Mouse (Mus musculus) limb, embryonic 12.5 days (tissue): Measurements from ENCODE around the gene Sec63. TPM values are rescaled to one million over a fixed set of nuclear protein-coding genes. Genes with fewer than 3 reads are reported as not detected.

Experiments
- ATAC-seq: fragments of 200-750 bp; cut with Nextera tagmentation; 2 replicates; pipeline ENCODE4 v1.8.0; 2017; ENCODE audit warnings: low read depth, moderate TSS enrichment; ENCODE audit not compliant: insufficient number of reproducible peaks, insufficient read depth, low FRiP score, low TSS enrichment
- H3K27ac ChIP-seq: fragments of 300-500 bp; sonication (generic); 2 replicates; pipeline ENCODE4 v1.5.1; 2016; ENCODE audit warnings: mild to moderate bottlenecking, moderate library complexity
- H3K27me3 ChIP-seq: fragments of 300-500 bp; sonication (generic); 2 replicates; pipeline ENCODE4 v1.6.1; 2016; ENCODE audit warnings: mild to moderate bottlenecking, moderate library complexity
- H3K36me3 ChIP-seq: fragments of 300-500 bp; sonication (generic); 2 replicates; pipeline ENCODE4 v1.6.1; 2016; ENCODE audit warnings: mild to moderate bottlenecking, moderate library complexity
- H3K4me1 ChIP-seq: fragments of 300-500 bp; sonication (generic); replicated peaks from 2 replicates; pipeline ENCODE4 v1.6.1; 2016
- H3K4me2 ChIP-seq: fragments of 300-500 bp; sonication (generic); 2 replicates; pipeline ENCODE4 v1.6.1; 2016; ENCODE audit warnings: mild to moderate bottlenecking, moderate library complexity
- H3K4me3 ChIP-seq: fragments of 300-500 bp; sonication (generic); replicated peaks from 2 replicates; pipeline ENCODE4 v1.5.1; 2016; ENCODE audit warnings: mild to moderate bottlenecking
- H3K9ac ChIP-seq: fragments of 300-500 bp; sonication (generic); replicated peaks from 2 replicates; pipeline ENCODE4 v1.6.1; 2016; ENCODE audit warnings: mild to moderate bottlenecking, moderate library complexity
- H3K9me3 ChIP-seq: fragments of 300-500 bp; sonication (generic); 2 replicates; pipeline ENCODE4 v1.6.1; 2016; ENCODE audit warnings: mild to moderate bottlenecking, moderate library complexity
- WGBS: fragments of 180-500 bp; shearing (Covaris S2); methylation state at CpG from one replicate; pipeline ENCODE4 v1.1.7; 2016; 5-methylcytosine and 5-hydroxymethylcytosine counted together
- polyA plus RNA-seq: library from polyadenylated mRNA; unstranded; fragments of >200 nt; fragmentation: Nextera tagmentation; extraction: Ambion mirVana; gene quantifications from 2 replicates; pipeline ENCODE4 v1.2.1, GENCODE M21; 2016

Sec63 gene
- polyA plus RNA-seq, 1 experiment from 2014 or later: 28.6 TPM

DNA sequence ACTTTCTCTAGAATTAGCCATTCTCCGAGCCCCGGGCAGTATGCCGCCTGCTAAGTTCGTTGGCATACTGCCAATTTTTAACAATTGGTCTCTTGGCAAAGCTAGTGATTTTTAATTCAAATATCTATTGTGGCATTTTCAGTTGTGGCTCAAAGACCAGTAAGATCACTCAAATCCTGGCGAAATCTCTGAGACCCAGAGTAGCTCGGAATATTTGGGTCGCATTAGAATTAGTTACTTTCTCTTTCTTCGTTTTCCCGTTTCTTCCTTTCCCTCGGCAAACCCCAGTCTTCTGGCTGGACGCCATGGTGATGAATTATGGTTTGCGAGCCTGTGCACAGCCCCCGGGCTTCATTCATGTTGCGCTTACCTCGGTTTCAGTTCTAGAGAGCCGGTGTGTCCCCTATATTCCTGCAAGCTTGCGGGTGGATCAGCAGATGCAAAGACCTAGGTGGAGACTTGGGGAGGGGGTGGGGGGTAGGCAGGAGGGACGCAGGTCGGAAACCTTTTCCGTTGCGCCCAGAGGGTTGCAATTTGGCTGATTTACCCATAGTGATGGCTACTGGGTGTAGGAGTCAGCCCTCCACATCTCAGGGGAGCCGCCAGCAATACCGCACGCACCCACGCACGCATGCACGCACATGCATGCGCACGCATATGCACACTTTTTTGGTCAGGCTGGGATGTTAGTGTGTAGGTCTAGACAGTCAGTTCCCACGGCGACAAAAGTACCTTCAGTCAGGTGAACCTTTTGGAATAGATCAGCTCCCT lies 102.5 kb downstream of the Sec63 start:
- Histone ChIP-seq H3K9ac (0 out of 2 replicates have a peak overlapping the region, but pooled peaks have one; percentile 23), H3K4me1 (peaks cover 51% of the 10 kb centered on the region), H3K27ac (peak overlapping the region; percentile 80), H3K4me3 (peak overlapping the region; percentile 33), H3K4me2 (peak overlapping the region; percentile 59), H3K9me3 (no peaks in the 10 kb centered on the region), H3K27me3 (no peaks in the 10 kb centered on the region), H3K36me3 (no peaks in the 10 kb centered on the region)
- ATAC-seq: no peak; the same call in 1 of the 2 replicates
- 35% methylated on average over 31 of the region's 31 CpGs for WGBS

DNA sequence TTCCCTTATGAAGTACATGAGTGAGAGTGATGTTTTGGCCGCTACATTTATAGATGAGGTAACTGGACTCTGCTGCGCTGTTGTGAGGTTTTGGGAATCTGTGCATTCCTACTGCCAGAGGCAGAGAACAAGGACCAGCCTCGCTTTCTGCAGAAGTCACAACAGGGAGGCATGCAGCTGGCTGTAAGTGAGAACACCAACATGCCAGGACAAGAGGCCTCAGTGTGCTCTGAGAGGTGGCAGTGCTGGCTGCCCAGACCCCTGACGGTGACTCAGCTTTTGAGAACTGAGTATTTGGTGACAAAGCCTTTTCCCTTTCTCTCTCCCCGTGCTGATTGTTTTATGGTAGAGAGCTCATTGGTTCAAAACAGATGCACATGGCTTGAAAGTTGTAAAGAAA lies 103.4 kb downstream of the Sec63 start:
- WGBS: 26% methylated on average over 5 of the region's 5 CpGs
- ATAC-seq: no peak
- H3K9ac ChIP-seq: no peak overlapping the region

DNA sequence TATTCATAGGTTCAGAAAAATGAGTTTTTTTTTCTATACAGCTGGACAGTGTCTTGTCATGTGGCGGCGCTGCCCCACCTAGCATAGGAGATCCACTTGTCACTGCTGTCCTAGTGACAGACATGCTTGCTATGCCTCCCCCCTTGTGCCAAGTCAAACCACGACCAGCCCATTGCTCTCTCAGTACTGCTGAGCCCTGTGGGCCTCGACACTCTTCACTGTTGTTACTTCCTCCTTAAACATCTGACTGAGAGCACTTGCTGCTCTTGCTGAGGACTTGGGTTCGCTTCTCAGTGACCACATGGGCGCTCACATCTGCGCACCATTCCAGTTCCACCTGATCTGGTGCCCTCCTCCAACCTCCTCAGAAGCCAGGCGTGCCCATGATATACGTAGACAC lies 107.1 kb downstream of the Sec63 start:
- Histone ChIP-seq H3K27ac (no peak overlapping the region), H3K4me1 (peaks cover 36% of the 10 kb centered on the region), H3K4me3 (no peak overlapping the region), H3K36me3 (no peaks in the 10 kb centered on the region), H3K27me3 (0 out of 2 replicates have a peak, but pooled peaks cover 5% of the 10 kb centered on the region), H3K9me3 (no peaks in the 10 kb centered on the region), H3K4me2 (no peak overlapping the region), H3K9ac (no peak overlapping the region)
- ATAC-seq: no peak
- 86% methylated on average over 9 of the region's 9 CpGs for WGBS

More for the DNA sequence above, 103.4 kb downstream of the Sec63 start:
- H3K4me2 ChIP-seq: peak overlapping the region; percentile 59
- peaks cover 46% of the 10 kb centered on the region for H3K4me1 ChIP-seq
- H3K27me3 ChIP-seq: no peaks in the 10 kb centered on the region
- no peaks in the 10 kb centered on the region for H3K36me3 ChIP-seq
- H3K27ac ChIP-seq: peak overlapping the region; percentile 80
- no peak overlapping the region for H3K4me3 ChIP-seq
- H3K9me3 ChIP-seq: no peaks in the 10 kb centered on the region

DNA sequence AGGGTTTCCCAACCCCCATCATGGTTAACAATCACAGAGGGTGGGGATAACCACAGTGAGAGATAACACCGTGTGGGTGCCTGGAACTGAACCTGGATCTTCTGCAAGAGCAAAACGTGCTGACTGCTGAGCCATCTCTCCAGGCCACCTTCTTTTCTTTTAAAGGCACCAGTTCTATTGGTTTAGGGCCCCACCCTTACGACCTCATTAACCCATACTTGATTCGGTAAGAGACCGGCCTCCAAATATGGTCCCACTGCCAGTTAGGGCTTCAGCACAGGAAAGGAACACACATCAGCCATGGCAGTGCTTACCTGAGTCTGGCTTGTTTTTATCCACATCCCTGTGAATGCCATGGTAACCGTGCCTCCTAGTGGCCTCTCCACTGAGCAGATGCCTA lies 108.2 kb downstream of the Sec63 start:
- Histone ChIP-seq H3K27ac (no peak overlapping the region), H3K9ac (no peak overlapping the region), H3K4me1 (peaks cover 29% of the 10 kb centered on the region), H3K9me3 (no peaks in the 10 kb centered on the region), H3K36me3 (no peaks in the 10 kb centered on the region), H3K27me3 (0 out of 2 replicates have a peak, but pooled peaks cover 5% of the 10 kb centered on the region), H3K4me2 (no peak overlapping the region), H3K4me3 (no peak overlapping the region)
- WGBS: 63% methylated on average over 6 of the region's 6 CpGs
- no peak for ATAC-seq

DNA sequence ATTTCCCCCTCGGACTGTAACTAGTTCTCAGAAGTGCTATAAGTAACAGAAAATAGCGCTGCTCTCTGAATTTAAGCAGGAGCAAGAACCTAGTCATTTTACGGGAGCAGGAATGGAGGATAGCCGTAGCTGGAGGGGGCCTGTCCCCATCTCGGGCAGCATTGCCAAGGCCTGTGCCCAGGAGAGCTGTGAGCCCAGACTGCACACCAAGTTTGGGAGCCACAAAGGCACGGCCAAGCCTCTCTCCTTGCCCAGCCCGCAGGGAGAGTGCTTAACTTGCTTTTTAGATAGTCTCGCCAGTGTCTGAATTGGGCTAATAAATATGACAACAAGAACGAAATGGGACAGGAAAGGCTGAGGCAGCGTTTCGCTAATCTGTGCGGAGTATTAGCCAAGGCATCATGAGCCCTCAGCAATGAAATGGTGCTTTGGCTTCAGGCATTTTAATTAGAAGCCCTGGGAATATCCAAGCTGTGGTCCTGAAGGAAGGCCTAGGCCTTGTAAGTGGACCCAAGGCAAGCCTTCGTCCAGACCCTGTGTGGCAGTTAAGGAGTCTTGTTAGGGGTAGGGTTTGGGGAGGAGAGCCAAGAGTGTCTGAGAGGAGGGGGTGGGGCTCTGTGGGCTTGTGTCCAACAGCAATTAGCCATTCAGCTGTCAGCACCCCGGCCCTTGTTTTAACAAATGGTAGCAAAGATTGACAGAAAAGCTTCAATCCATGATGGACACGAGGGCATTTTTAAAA lies 111.1 kb downstream of the Sec63 start:
- Histone ChIP-seq H3K4me3 (no peak overlapping the region), H3K27me3 (0 out of 2 replicates have a peak, but pooled peaks cover 5% of the 10 kb centered on the region), H3K4me1 (peaks cover 14% of the 10 kb centered on the region), H3K9ac (no peak overlapping the region), H3K36me3 (no peaks in the 10 kb centered on the region), H3K9me3 (no peaks in the 10 kb centered on the region), H3K27ac (peak overlapping the region; percentile 68), H3K4me2 (0 out of 2 replicates have a peak overlapping the region, but pooled peaks have one; percentile 8)
- peak; percentile 67; the same call in 1 of the 2 replicates for ATAC-seq
- 51% methylated on average over 15 of the region's 15 CpGs for WGBS

DNA sequence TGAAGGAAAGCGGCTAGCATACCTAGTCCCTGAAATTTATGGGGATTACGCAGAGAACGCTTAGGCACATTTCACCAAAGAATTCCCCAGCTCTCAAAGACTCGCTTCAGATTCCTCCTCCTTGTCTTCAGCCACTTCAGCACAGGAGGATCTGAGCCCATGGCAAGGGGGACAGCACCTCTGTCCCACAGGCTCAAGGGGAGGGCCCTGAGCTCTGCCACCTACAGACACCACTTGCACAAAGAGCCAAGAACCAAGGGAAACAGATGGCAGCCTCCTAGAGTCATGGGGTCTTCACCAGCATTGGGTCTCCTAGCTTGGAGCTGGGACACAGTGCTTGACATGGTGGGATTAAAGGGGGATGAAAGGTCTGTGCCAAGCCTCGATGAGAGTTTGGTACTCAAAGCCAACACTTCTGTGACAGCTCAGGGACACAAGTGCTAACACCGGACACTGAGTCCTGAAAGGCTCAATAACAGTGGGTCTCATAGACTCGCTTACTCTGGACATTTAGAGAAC lies 111.8 kb downstream of the Sec63 start:
- Histone ChIP-seq H3K36me3 (no peaks in the 10 kb centered on the region), H3K4me1 (peaks cover 13% of the 10 kb centered on the region), H3K4me3 (no peak overlapping the region), H3K9ac (no peak overlapping the region), H3K9me3 (no peaks in the 10 kb centered on the region), H3K27ac (0 out of 2 replicates have a peak overlapping the region, but pooled peaks have one; percentile 62), H3K27me3 (0 out of 2 replicates have a peak, but pooled peaks cover 5% of the 10 kb centered on the region), H3K4me2 (no peak overlapping the region)
- no peak for ATAC-seq
- WGBS: 81% methylated on average over 7 of the region's 7 CpGs

DNA sequence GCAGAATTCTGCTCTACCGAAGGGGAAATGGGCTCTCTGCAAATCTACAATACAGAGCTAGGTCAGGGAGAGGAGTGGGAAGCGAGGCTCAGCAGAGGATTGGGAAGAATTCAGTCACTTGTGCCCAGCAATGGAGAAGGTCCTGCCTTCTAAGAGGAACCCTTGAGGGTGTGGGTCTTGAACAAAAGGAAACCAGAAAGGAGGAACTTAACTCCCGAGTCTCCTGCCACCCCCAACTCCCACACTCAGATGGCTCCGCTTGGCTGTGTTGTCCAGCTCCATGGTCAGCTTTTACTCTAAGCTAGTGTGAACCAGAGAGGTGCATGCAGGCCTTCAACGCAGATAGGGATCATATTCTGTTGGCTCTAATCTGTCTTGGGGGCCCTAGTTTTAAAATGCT lies 114.9 kb downstream of the Sec63 start:
- Histone ChIP-seq H3K4me3 (no peak overlapping the region), H3K4me1 (peaks cover 18% of the 10 kb centered on the region), H3K9me3 (no peaks in the 10 kb centered on the region), H3K36me3 (no peaks in the 10 kb centered on the region), H3K27me3 (no peaks in the 10 kb centered on the region), H3K4me2 (no peak overlapping the region), H3K9ac (no peak overlapping the region), H3K27ac (no peak overlapping the region)
- ATAC-seq: no peak
- 80% methylated on average over 5 of the region's 5 CpGs for WGBS

DNA sequence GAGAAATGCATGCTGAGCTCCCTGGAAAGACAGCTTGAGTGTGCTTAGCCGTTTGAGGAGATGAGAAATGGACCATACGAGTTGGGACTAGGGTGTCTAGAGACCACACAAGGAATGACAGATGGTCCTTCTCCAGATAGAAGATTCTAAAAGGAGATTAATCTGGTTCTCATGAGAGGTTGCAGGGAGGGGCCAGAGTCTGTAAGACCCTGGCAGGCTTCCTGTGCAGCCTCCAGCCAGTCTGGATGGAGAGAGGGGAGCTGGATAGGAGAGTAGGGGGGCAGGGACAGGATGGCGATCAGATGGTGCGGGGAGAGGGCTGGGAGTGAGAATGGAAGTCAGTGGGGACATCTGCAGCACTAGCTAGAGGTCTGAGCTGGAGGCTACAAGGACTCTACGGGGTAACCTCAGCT lies 118.0 kb downstream of the Sec63 start:
- Histone ChIP-seq H3K36me3 (no peaks in the 10 kb centered on the region), H3K27me3 (no peaks in the 10 kb centered on the region), H3K4me2 (no peak overlapping the region), H3K27ac (no peak overlapping the region), H3K4me1 (peaks cover 5% of the 10 kb centered on the region; the same call in 1 of the 2 replicates), H3K9ac (no peak overlapping the region), H3K9me3 (no peaks in the 10 kb centered on the region), H3K4me3 (no peak overlapping the region)
- ATAC-seq: no peak
- 75% methylated on average over 5 of the region's 5 CpGs for WGBS

DNA sequence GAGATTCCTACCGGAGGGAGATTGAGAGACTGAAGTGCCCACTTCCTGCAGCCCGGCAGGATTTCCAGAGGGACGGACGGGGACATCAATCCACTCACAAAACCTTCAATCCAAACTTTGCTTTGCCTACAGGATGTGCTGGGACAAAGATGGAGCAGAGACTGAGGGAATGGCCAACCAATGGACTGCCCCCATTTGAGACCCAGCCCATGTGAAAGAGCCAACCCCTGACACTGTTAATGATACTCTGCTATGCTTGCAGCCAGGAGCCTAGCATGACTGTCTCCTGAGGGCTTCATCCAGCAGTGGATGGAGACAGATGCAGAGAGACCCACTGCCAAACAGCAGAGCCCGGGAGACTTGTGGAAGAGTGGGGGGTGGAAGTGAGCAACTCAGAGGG lies 118.4 kb downstream of the Sec63 start:
- Histone ChIP-seq H3K27ac (no peak overlapping the region), H3K27me3 (no peaks in the 10 kb centered on the region)
- 84% methylated on average over 5 of the region's 5 CpGs for WGBS

More for the DNA sequence above, 118.4 kb downstream of the Sec63 start:
- Histone ChIP-seq H3K4me2 (no peak overlapping the region), H3K36me3 (no peaks in the 10 kb centered on the region), H3K9me3 (no peaks in the 10 kb centered on the region), H3K4me1 (peaks cover 5% of the 10 kb centered on the region; the same call in 1 of the 2 replicates), H3K9ac (no peak overlapping the region), H3K4me3 (no peak overlapping the region)
- no peak for ATAC-seq
